Mouse (Mus musculus) ES-E14 (cell line): ENCODE data around the gene Hmbs.

Source experiments
- CHD2 ChIP-seq: IDR thresholded peaks from 2 replicates; pipeline ENCODE4 v1.6.1; 2014; ENCODE audit warnings: mild to moderate bottlenecking, low read depth, low read length, inconsistent platforms
- HCFC1 ChIP-seq: IDR thresholded peaks from 2 replicates; pipeline ENCODE4 v1.6.1; 2012; ENCODE audit warnings: low read length, inconsistent platforms, borderline replicate concordance; ENCODE audit not compliant: insufficient read depth
- ZC3H11A ChIP-seq: IDR thresholded peaks from 2 replicates; pipeline ENCODE4 v1.6.1; 2012; ENCODE audit warnings: low read depth, mild to moderate bottlenecking, inconsistent platforms, low read length, borderline replicate concordance
- ZNF384 ChIP-seq: IDR thresholded peaks from 2 replicates; pipeline ENCODE4 v1.6.1; 2012; ENCODE audit warnings: low read depth, low read length, inconsistent platforms

DNA sequence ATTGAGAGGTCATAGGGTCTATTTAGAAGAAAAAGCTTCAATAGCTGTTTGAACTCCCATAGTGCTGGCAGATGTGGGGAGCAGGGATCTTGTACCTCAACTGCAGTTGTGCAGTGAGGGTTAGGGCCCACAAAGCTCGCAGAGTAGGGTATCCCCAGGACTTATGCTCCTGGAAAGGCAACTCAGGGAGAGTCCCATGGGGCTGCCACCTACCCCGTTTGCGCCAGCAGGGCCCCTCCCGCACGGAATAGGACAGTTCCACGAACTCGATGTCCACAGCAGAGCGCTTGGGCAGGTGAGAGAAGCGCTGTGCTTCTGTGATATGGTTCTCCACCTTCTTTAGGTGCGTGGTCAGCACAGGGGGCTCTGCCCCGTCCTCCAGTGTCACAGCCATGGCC, 57.0 kb downstream of the Hmbs start:
- TF ChIP-seq HCFC1 (no peak), ZNF384 (no peak), CHD2 (no peak), ZC3H11A (no peak)
